Mouse (Mus musculus): ENCODE data around the gene Nfia. TPM values are rescaled to one million over a fixed set of nuclear protein-coding genes. Genes with fewer than 3 reads are reported as not detected.

Gene Nfia
- total RNA-seq, 4 experiments from 2014 or later = 117 to 145 (median 127) TPM

DNA sequence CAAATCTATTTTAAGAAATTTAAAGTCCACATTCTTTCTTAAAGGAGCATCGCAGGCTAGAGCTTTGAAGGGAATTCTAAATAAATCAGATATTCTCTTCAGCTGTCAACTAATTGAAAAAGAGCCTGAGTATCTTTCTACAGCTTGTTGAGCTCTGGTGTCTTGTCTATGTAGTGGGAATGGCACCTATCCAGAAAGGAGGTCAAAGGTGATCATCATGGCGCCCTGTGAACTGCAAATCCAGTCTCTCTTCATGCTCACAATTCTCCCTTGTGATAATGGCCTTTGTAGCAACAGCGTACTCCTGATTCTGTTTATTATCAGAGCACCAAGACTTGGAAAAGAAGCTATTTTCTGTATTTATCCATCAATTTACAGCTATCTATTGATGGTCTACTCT lies 6.4 kb upstream of the Nfia start:
- no peak for DNase-seq

- DNase-seq = no peak
Observed at GRCm38 (mm10) chr4:97767025-97767424, 5.5 kb upstream of the Nfia start.

DNA sequence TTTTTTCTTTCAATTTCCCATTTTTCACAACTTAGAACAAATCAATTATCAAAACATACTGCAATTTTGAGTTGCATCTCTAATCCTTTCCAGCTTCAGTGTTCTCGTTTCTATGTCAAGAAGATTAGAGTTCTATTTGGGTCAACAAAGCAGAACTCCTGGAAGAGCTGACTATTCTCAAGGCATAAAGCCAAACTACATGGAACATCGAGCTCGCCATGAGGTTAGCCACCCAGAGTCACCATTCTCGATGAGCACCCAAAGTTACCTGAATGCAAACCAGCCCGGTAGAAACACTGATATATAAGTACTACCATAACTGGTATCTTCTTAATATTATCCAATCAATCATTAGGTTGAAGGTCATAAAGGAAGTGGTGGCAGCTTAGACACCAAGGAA lies 5.0 kb upstream of the Nfia start:
- no peak for DNase-seq

GRCm38 (mm10) chr4:97769861-97770260 lies 2.7 kb upstream of the Nfia start:
- DNase-seq = no peak

GRCm38 (mm10) chr4:97771426-97771825 lies 1.1 kb upstream of the Nfia start:
- DNase-seq = no peak

- peak; percentile 99 for DNase-seq
Observed at GRCm38 (mm10) chr4:97772084-97772484, 450 bp upstream of the Nfia start.

DNA sequence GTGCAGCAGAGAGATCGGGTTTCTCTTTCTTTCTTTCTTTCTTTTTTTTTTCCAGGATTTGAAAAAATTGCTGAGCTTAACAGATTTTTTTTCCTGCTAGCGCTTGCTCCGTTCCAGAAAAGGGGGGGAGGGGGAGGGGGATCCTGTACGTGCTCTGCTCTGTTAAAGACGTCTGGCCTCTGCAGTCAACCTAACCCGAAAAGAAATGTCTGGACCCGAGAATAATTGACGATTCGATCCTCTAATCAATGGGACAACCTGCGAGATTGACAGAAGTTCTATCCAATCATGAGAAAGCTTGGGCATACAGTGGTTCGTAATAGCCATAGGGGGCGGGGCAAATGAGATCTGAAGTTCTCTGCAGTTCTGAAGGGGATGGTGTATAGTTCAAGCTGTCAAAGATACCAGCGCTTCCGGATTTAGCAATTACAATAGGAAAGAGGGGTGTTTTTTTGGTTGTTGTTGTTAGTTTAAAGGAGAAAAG lies 618 bp downstream of the Nfia start:
- peak; percentile 94 for DNase-seq

GRCm38 (mm10) chr4:97773791-97774190 lies 1.3 kb downstream of the Nfia start:
- DNase-seq = no peak

GRCm38 (mm10) chr4:97774446-97774950 lies 2.0 kb downstream of the Nfia start:
- no peak for DNase-seq

DNA sequence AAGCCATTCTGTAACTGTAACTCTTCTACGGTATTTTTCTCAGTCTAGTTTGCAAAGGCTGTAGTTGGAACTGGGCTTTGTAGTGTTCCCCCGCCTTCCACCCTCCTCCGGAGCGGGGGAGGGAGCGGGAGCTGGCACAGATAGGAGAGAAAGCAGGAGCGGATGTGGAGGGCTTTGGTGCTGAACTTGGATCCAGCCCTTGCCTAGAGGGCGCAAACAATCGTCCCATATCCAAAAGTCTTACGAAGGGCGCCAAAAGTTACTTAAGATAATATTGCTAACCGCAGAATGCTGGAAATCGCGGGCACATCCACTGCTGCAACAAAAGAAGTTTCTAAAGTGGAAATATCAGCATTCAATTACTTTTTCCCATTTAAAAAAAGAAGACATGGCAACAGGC lies 2.5 kb downstream of the Nfia start:
- peak; percentile 81 for DNase-seq

GRCm38 (mm10) chr4:97775494-97776265 lies 3.1 kb downstream of the Nfia start:
- no peak for DNase-seq

GRCm38 (mm10) chr4:97776388-97777080 lies 4.0 kb downstream of the Nfia start:
- no peak for DNase-seq

GRCm38 (mm10) chr4:97777081-97777705 lies 4.7 kb downstream of the Nfia start:
- no peak for DNase-seq

GRCm38 (mm10) chr4:97777706-97778176 lies 5.2 kb downstream of the Nfia start, which contains the start of gene E130114P18Rik:
Gene E130114P18Rik, minus strand, starts transcription at chr4:97778078.
- DNase-seq = peak; percentile 65

GRCm38 (mm10) chr4:97778211-97779002 lies 5.9 kb downstream of the Nfia start:
- DNase-seq = no peak

GRCm38 (mm10) chr4:97779003-97779930 lies 6.7 kb downstream of the Nfia start:
- no peak for DNase-seq

DNA sequence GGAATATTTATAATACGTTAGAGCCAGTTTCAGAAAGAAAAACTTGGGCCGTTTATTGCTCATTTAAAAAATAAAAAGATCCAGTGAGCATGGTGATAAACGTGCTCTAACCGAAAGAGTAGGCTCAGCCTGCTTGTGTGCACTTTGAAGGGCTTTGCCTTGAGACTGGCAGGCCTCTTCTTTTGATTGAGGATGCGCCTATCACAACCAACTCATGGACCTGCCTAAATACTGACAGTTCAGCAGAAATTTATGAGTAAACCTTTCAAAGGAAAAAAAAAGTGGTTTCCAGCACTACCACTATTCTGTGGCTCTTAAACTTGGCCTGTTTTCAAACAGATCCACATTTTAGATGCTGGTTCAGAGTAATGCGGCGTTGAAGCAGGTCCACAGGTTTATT lies 7.5 kb downstream of the Nfia start:
- peak; percentile 60 for DNase-seq

DNA sequence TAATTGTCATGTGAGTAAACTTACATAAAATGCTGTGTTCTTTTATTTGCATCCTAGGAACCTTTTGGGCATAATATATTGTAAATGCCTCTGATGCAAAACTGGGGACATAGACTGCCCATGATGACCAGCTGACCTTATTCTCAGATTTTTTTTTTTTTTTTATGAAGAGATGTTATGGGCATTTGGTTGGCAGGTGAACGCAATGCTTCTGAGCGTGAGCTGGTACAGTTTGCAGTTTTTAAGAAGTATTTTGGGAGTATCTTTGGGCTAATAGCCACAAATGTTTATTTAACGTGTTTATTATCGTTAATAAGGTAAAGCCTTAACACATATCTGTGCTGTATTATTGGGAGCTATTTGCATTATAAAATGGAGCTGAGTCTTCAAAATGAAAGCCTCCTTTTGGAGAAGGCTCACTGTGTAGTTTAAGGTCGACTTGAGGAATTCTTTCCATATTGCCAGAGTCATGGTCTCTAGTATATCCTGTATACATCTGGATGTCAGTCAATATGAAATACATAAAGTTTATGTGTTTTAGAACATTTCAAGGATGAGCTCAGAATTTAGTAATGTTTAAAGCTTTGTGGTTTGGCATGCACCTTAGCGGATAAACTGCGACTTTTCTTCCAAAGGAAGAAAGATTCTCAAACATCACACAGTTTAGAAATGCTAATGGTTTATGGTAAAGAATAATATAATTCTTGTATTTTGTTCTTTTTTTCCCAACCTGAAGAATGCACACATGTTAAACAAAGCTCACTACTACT lies 8.3 kb downstream of the Nfia start:
- DNase-seq = no peak

DNA sequence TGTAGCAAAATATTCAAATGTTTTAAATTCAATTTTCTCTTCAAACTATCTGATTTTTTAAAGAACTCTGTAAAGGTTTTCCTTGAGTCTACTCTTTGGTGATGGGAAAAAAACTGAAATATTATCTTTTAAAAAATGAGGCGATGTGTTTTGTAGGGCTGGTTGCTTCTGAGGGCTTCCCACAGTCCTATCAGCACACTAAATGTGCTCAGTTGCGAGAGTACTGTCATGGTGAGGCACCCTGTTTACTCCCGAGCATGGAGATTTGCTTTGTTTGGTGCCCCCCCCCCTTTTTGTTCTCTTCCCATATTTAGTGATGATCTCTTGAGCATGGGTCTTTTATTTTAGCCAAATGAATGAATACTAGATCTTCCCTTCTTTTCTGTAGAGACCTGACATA lies 9.5 kb downstream of the Nfia start:
- DNase-seq = no peak

GRCm38 (mm10) chr4:97782497-97782896 lies 10.0 kb downstream of the Nfia start:
- no peak for DNase-seq
